Comparison of ENCODE assay signal across 17 mouse cellular contexts in genomic region chr19:25475806-25476205, GRCm38 (mm10). TPM values are rescaled to one million over a fixed set of nuclear protein-coding genes. Genes with fewer than 3 reads are reported as not detected.
DNase-seq lines count a peak whose midpoint lies in the region; ATAC-seq and TF ChIP-seq lines count a peak whose summit lies in the region.
"Not testable (repeated sequence)": the region's sequence is repeated elsewhere in the genome, so short reads cannot be mapped to it uniquely, and the experiment has no call there.
"Had no signal": no experiment of that assay in that cellular context is flagged by ENCODE, and none has a peak within 500 bp of the region (broad histone marks: within the 10 kb centered on the region; RNA-seq: fewer than 3 reads in every experiment).

No protein-coding gene starts in this region.

- not testable (repeated sequence) for H3K4me1 ChIP-seq in CH12.LX (ENCODE audit: control insufficient read depth in 1 of 2, insufficient read depth in 2 of 2); heart, adult 2 months (ENCODE audit: control insufficient read depth, insufficient read depth, low read length); kidney, adult 2 months (ENCODE audit: control insufficient read depth, insufficient read depth, low read length); liver, postnatal 0 days (ENCODE audit: insufficient read depth); stomach, postnatal 0 days (replicated peaks; ENCODE audit: control insufficient read depth, insufficient read depth)

- not testable (repeated sequence) for H3K27me3 ChIP-seq in CH12.LX (replicated peaks); heart, adult 2 months (ENCODE audit: control insufficient read depth, insufficient read depth, low read length); kidney, adult 2 months (replicated peaks; ENCODE audit: control insufficient read depth, insufficient read depth, low read length); liver, postnatal 0 days (ENCODE audit: insufficient read depth, low read length); stomach, postnatal 0 days (ENCODE audit: control insufficient read depth, insufficient read depth, low read length)
- H3K27me3 ChIP-seq in Patski: peaks cover 19% of the 10 kb centered on the region

- not testable (repeated sequence) for H3K9me3 ChIP-seq in CH12.LX (replicated peaks; ENCODE audit: low read length); liver, postnatal 0 days (ENCODE audit: low read length); stomach, postnatal 0 days (ENCODE audit: control insufficient read depth, low read length)

- H3K4me3 ChIP-seq in CH12.LX (replicated peaks in 1 of 3; ENCODE audit: low read depth in 2 of 3, low read length in 2 of 3, poor library complexity in 1 of 3); heart, adult 2 months; kidney, adult 2 months (ENCODE audit: insufficient read depth, low read depth, low read length); liver, postnatal 0 days (ENCODE audit: low read depth, low read length); stomach, postnatal 0 days (ENCODE audit: low read depth, low read length): not testable (repeated sequence)

- not testable (repeated sequence) for H3K4me2 ChIP-seq in CH12.LX (ENCODE audit: insufficient read depth, low read depth, poor library complexity, severe bottlenecking); liver, postnatal 0 days (ENCODE audit: low read depth, low read length); stomach, postnatal 0 days (replicated peaks; ENCODE audit: low read depth)

- not testable (repeated sequence) for H3K36me3 ChIP-seq in CH12.LX (replicated peaks in 1 of 2; ENCODE audit: control insufficient read depth in 1 of 2, insufficient read depth in 1 of 2, low read length in 1 of 2); heart, adult 2 months (ENCODE audit: control insufficient read depth, insufficient read depth, low read length); kidney, adult 2 months (ENCODE audit: control insufficient read depth, insufficient read depth, low read length); liver, postnatal 0 days (replicated peaks; ENCODE audit: insufficient read depth, low read length); stomach, postnatal 0 days (ENCODE audit: control insufficient read depth, insufficient read depth, low read length)

- CTCF ChIA-PET in Patski (lab: Charles Lee): interaction anchor here (1.0 kb wide), 1 partner anchor 10 kb away, joined by 4 read pairs; no protein-coding TSS in a partner anchor

- TF ChIP-seq POLR2A in CH12.LX (IDR thresholded peaks at IDR 0.05; ENCODE audit: low read depth, low read length); heart, adult 2 months (IDR thresholded peaks at IDR 0.05; ENCODE audit: insufficient read depth, low read depth, low read length); kidney, adult 2 months (IDR thresholded peaks at IDR 0.05; ENCODE audit: low read depth, low read length): not testable (repeated sequence)

- not testable (repeated sequence) for H3K9ac ChIP-seq in CH12.LX (ENCODE audit: insufficient read depth, low read depth); heart, adult 2 months (ENCODE audit: low read depth, low read length); liver, postnatal 0 days (replicated peaks); stomach, postnatal 0 days (ENCODE audit: low read length)

- dilution Hi-C loops in CH12.LX (cut with MboI; ENCODE audit: extremely low pct_ligation_motif_present, extremely low pct_unique_long_range_greater_than_20kb, low sequenced_read_pairs): not testable (repeated sequence)

- peak; percentile 9 for DNase-seq in CH12.LX (ENCODE audit: extremely low read depth)
- DNase-seq in Patski (ENCODE audit: low read depth, low spot score); heart, adult 2 months; kidney, adult 2 months; stomach, postnatal 0 days (ENCODE audit: low spot score): not testable (repeated sequence)
- DNase-seq in cerebellum, postnatal 10 days: peak; percentile 21 to 39
- peak; percentile 26 for DNase-seq in liver, postnatal 0 days
- DNase-seq in thymus, postnatal 4 days: peak; percentile 60

- not testable (repeated sequence) for ATAC-seq in Patski; liver, postnatal 0 days; stomach, postnatal 0 days (ENCODE audit: low FRiP score, low TSS enrichment)

- intact Hi-C loops in heart, adult 2 months (cut with DNase I): not testable (repeated sequence)

- not testable (repeated sequence) for H3K79me2 ChIP-seq in CH12.LX (replicated peaks; ENCODE audit: control insufficient read depth, extremely low read depth, insufficient read depth, poor library complexity, severe bottlenecking); heart, adult 2 months (replicated peaks; ENCODE audit: control insufficient read depth, insufficient read depth, low read length)

- not testable (repeated sequence) for TF ChIP-seq EP300 in CH12.LX (IDR thresholded peaks at IDR 0.05; ENCODE audit: low read length); heart, adult 2 months (IDR thresholded peaks at IDR 0.05; ENCODE audit: insufficient read depth, low read depth, low read length); liver, postnatal 0 days (IDR thresholded peaks at IDR 0.05; ENCODE audit: low read depth); stomach, postnatal 0 days (optimal IDR thresholded peaks at IDR 0.05)

- in situ Hi-C loops in CH12.LX (cut with MboI; ENCODE audit: low pct_ligation_motif_present, low pct_unique_long_range_greater_than_20kb, low sequenced_read_pairs); Patski (cut with MboI; ENCODE audit: low pct_unique_long_range_greater_than_20kb): not testable (repeated sequence)

- TF ChIP-seq CTCF in CH12.LX (conservative IDR thresholded peaks at IDR 0.05 in 1 of 2, IDR thresholded peaks at IDR 0.05 in 1 of 2; ENCODE audit: low read depth in 2 of 2, low read length in 2 of 2) (peak; percentile 59 to 67), Patski (IDR thresholded peaks at IDR 0.05) (peak; percentile 52)
- peak; percentile 52 for TF ChIP-seq CTCF in heart, adult 2 months (IDR thresholded peaks at IDR 0.05)
- TF ChIP-seq CTCF in kidney, adult 2 months (conservative IDR thresholded peaks at IDR 0.05; ENCODE audit: insufficient read depth, insufficient read length, low read depth, low read length): peak; percentile 42
- peak; percentile 70 for TF ChIP-seq CTCF in liver, postnatal 0 days (IDR thresholded peaks at IDR 0.05; ENCODE audit: low read depth)
- peak; percentile 57 for TF ChIP-seq CTCF in stomach, postnatal 0 days (IDR thresholded peaks at IDR 0.05; ENCODE audit: low read depth)

- not testable (repeated sequence) for H3K27ac ChIP-seq in CH12.LX (ENCODE audit: insufficient read depth, low read depth); heart, adult 2 months; kidney, adult 2 months (ENCODE audit: insufficient read depth, low read depth, low read length); liver, postnatal 0 days (ENCODE audit: low read depth); stomach, postnatal 0 days (replicated peaks)

- 59% methylated on average over 4 of the region's 4 CpGs for WGBS in heart, adult 2 months
- 70% methylated on average over 4 of the region's 4 CpGs for WGBS in kidney, adult 2 months
- WGBS in liver, postnatal 0 days (ENCODE audit: insufficient replicate concordance): 60% methylated on average over 4 of the region's 4 CpGs
- 58% methylated on average over 4 of the region's 4 CpGs for WGBS in stomach, postnatal 0 days

- peak; percentile 44 for TF ChIP-seq RAD21 in CH12.LX (IDR thresholded peaks at IDR 0.05; ENCODE audit: low read depth, low read length)

- POLR2A ChIA-PET in Patski (lab: Charles Lee): interaction anchor here (1.1 kb wide), 1 partner anchor 34 kb away, joined by 3 read pairs; no protein-coding TSS in a partner anchor

TF ChIP-seq in CH12.LX, 34 proteins besides CTCF, POLR2A, EP300 and RAD21:
- TF ChIP-seq SMC3 (IDR thresholded peaks at IDR 0.05; ENCODE audit: low read depth, low read length): peak; percentile 42

RNA-seq across cellular contexts. Expression of gene Dmrt1, which starts 29.6 kb away (rescaled TPM):
- total RNA-seq in CH12.LX (2012; rRNA removed) (not detected in 2 replicates), CH12.LX (2014; rRNA removed) (0.24 and 0.50 TPM in 2 replicates)
- polyA plus RNA-seq in CH12.LX (2012; ENCODE audit: insufficient read length, low read depth) (0.30 TPM in 1 of 2 replicates, not detected in the other), Patski (2021) (not detected)
- not detected for total RNA-seq in heart, adult 2 months (2021)
- not detected in 2 replicates for polyA plus RNA-seq in heart, adult 2 months (2012; rRNA removed)
- not detected in 2 replicates for polyA plus RNA-seq in kidney, adult 2 months (2012; rRNA removed)
- not detected in 2 replicates for polyA plus RNA-seq in liver, postnatal 0 days (2015; fragmentation: Nextera tagmentation; extraction: Ambion mirVana)
- polyA plus RNA-seq in stomach, postnatal 0 days (2015; fragmentation: Nextera tagmentation; extraction: Ambion mirVana): not detected in 2 replicates
- total RNA-seq: adrenal gland, postnatal 14 days; gastrocnemius, postnatal 36 days; heart, postnatal 14 days; layer of hippocampus, postnatal 14 days; left cerebral cortex, postnatal 14 days had no signal
- polyA plus RNA-seq: heart, embryonic 10.5 days; hindbrain, embryonic 16.5 days; lung, embryonic 15.5 days; neural tube, embryonic 14.5 days had no signal
